Mouse (Mus musculus): Measurements from ENCODE around the gene Faap20.

- TF ChIP-seq CTCF (IDR thresholded peaks at IDR 0.05; ENCODE audit: borderline replicate concordance, insufficient read depth, low read length) = no peak
- no peak for TF ChIP-seq POLR2A (IDR thresholded peaks at IDR 0.05; ENCODE audit: low read depth, low read length)
Measured at GRCm38 (mm10) chr4:155246691-155247105, 2.9 kb upstream of the Faap20 start.
